Mouse (Mus musculus) limb, embryonic 14.5 days (tissue): ENCODE data around the gene Timm17b. TPM values are rescaled to one million over a fixed set of nuclear protein-coding genes. Genes with fewer than 3 reads are reported as not detected.

Source experiments
- ATAC-seq: fragments of 200-750 bp; cut with Nextera tagmentation; 2 replicates; pipeline ENCODE4 v1.8.0; 2017; ENCODE audit warnings: low read depth, moderate number of reproducible peaks, moderate TSS enrichment; ENCODE audit not compliant: low FRiP score
- DNase-seq: peaks from one replicate; pipeline ENCODE4 v3.0.0-alpha.2; 2015; ENCODE audit warnings: low spot score
- H3K27ac ChIP-seq: fragments of 300-500 bp; sonication (generic); replicated peaks from 2 replicates; pipeline ENCODE4 v1.5.1; 2014; ENCODE audit warnings: low read depth, mild to moderate bottlenecking, low read length, moderate library complexity, mixed read lengths
- H3K27me3 ChIP-seq: fragments of 300-500 bp; sonication (generic); 2 replicates; pipeline ENCODE4 v1.6.1; 2014; ENCODE audit warnings: low read length, mixed read lengths; ENCODE audit not compliant: control insufficient read depth, insufficient read depth
- H3K36me3 ChIP-seq: fragments of 300-500 bp; sonication (generic); 2 replicates; pipeline ENCODE4 v1.6.1; 2014; ENCODE audit warnings: mild to moderate bottlenecking, low read length, moderate library complexity, mixed read lengths; ENCODE audit not compliant: control insufficient read depth, insufficient read depth
- H3K4me1 ChIP-seq: fragments of 300-500 bp; sonication (generic); 2 replicates; pipeline ENCODE4 v1.6.1; 2014; ENCODE audit warnings: antibody characterized with exemption, low read length, mixed read lengths; ENCODE audit not compliant: control insufficient read depth, insufficient read depth
- H3K4me2 ChIP-seq: fragments of 300-500 bp; sonication (generic); replicated peaks from 2 replicates; pipeline ENCODE4 v1.6.1; 2014; ENCODE audit warnings: low read depth, mild to moderate bottlenecking, low read length, moderate library complexity; ENCODE audit not compliant: severe bottlenecking
- H3K4me3 ChIP-seq: fragments of 300-500 bp; sonication (generic); replicated peaks from 2 replicates; pipeline ENCODE4 v1.5.1; 2014; ENCODE audit warnings: low read length
- H3K9ac ChIP-seq: fragments of 300-500 bp; sonication (generic); 2 replicates; pipeline ENCODE4 v1.6.1; 2014; ENCODE audit warnings: mild to moderate bottlenecking, low read depth, low read length, moderate library complexity; ENCODE audit not compliant: severe bottlenecking
- H3K9me3 ChIP-seq: fragments of 300-500 bp; sonication (generic); 2 replicates; pipeline ENCODE4 v1.6.1; 2016; ENCODE audit warnings: low read length; ENCODE audit not compliant: control insufficient read depth
- POLR2A ChIP-seq: fragments of 200-500 bp; IDR thresholded peaks from 2 replicates; pipeline ENCODE4 v1.8.0; 2012; ENCODE audit warnings: inconsistent platforms, mild to moderate bottlenecking, moderate library complexity, borderline replicate concordance; ENCODE audit not compliant: insufficient read depth, insufficient read length; ENCODE audit errors: extremely low read depth
- WGBS: fragments of 180-500 bp; shearing (Covaris S2); extraction: QIAGEN DNeasy Blood & Tissue Kit; methylation state at CpG from one replicate; pipeline ENCODE4 v1.1.7; 2014; 5-methylcytosine and 5-hydroxymethylcytosine counted together
- polyA plus RNA-seq, 2 experiments: library from polyadenylated mRNA; depleted of rRNA in 1 of 2; stranded (reverse) in 1 of 2; unstranded in 1 of 2; fragments of >200 nt; fragmentation: Nextera tagmentation in 1 of 2; extraction: Ambion mirVana in 1 of 2; gene quantifications; 2 replicates each; pipeline versions ENCODE4 v1.2.1 to v1.2.3; 2012 to 2014

Timm17b gene
- polyA plus RNA-seq (2012; rRNA removed), result 50.1 and 57.8 TPM in 2 replicates
- polyA plus RNA-seq (2014; fragmentation: Nextera tagmentation; extraction: Ambion mirVana), result 187 and 196 TPM in 2 replicates

- peak; percentile 97 for ATAC-seq
- 0 out of 2 replicates have a peak, but pooled peaks have one; percentile 17 for TF ChIP-seq POLR2A
- Histone ChIP-seq H3K4me3 (peak within 1 kb of the TSS; percentile 55), H3K4me2 (peak within 1 kb of the TSS; percentile 53), H3K9ac (peak within 1 kb of the TSS; percentile 64), H3K9me3 (no peaks in the 10 kb centered on the region), H3K27ac (peak within 1 kb of the TSS; percentile 76), H3K4me1 (no peaks in the 10 kb centered on the region; the same call in 1 of the 2 replicates), H3K27me3 (no peaks in the 10 kb centered on the region), H3K36me3 (0 out of 2 replicates have a peak, but pooled peaks cover 9% of the 10 kb centered on the region)
- DNase-seq, result peak; percentile 93
- 27% methylated on average over 62 of the region's 62 CpGs for WGBS
Measured at GRCm38 (mm10) chrX:7898880-7899874, at the start of gene Timm17b, which contains the start of gene Pqbp1. Gene Timm17b, plus strand, starts transcription at chrX:7899357. Gene Pqbp1, minus strand, starts transcription at chrX:7899269.

GRCm38 (mm10) chrX:7854578-7854977 lies 44.6 kb upstream of the Timm17b start:
- Histone ChIP-seq H3K9me3 (no peaks in the 10 kb centered on the region), H3K27ac (no peak overlapping the region), H3K4me2 (no peak overlapping the region), H3K27me3 (no peaks in the 10 kb centered on the region), H3K4me3 (no peak overlapping the region), H3K4me1 (no peaks in the 10 kb centered on the region), H3K9ac (no peak overlapping the region), H3K36me3 (no peaks in the 10 kb centered on the region)
- no peak for TF ChIP-seq POLR2A
- WGBS, result 47% methylated on average over 2 of the region's 2 CpGs
- ATAC-seq (no peak), DNase-seq (peak; percentile 10)

GRCm38 (mm10) chrX:7859191-7859753 lies 39.9 kb upstream of the Timm17b start:
- no peak overlapping the region for H3K4me3 ChIP-seq
- TF ChIP-seq POLR2A, result no peak
- H3K9ac ChIP-seq, result no peak overlapping the region
- ATAC-seq (no peak), DNase-seq (no peak)
- H3K9me3 ChIP-seq, result no peaks in the 10 kb centered on the region
- 86% methylated on average over 2 of the region's 3 CpGs for WGBS
- no peaks in the 10 kb centered on the region for H3K4me1 ChIP-seq
- H3K27ac ChIP-seq, result no peak overlapping the region
- no peak overlapping the region for H3K4me2 ChIP-seq
- no peaks in the 10 kb centered on the region for H3K27me3 ChIP-seq
- no peaks in the 10 kb centered on the region for H3K36me3 ChIP-seq

GRCm38 (mm10) chrX:7863181-7863580 lies 36.0 kb upstream of the Timm17b start:
- no peak overlapping the region for H3K4me3 ChIP-seq
- no peak overlapping the region for H3K9ac ChIP-seq
- H3K27ac ChIP-seq, result no peak overlapping the region
- no peaks in the 10 kb centered on the region for H3K27me3 ChIP-seq
- WGBS, result 84% methylated on average over 1 of the region's 1 CpGs
- H3K36me3 ChIP-seq, result no peaks in the 10 kb centered on the region
- H3K4me2 ChIP-seq, result no peak overlapping the region
- no peaks in the 10 kb centered on the region for H3K4me1 ChIP-seq
- no peak for ATAC-seq
- H3K9me3 ChIP-seq, result no peaks in the 10 kb centered on the region
- no peak for DNase-seq
- no peak for TF ChIP-seq POLR2A

- TF ChIP-seq POLR2A, result no peak
- DNase-seq (no peak), ATAC-seq (no peak)
- Histone ChIP-seq H3K27ac (no peak overlapping the region), H3K27me3 (no peaks in the 10 kb centered on the region), H3K9me3 (no peaks in the 10 kb centered on the region), H3K4me2 (no peak overlapping the region), H3K4me1 (no peaks in the 10 kb centered on the region), H3K36me3 (no peaks in the 10 kb centered on the region), H3K4me3 (no peak overlapping the region), H3K9ac (no peak overlapping the region)
- 71% methylated on average over 3 of the region's 3 CpGs for WGBS
Measured at GRCm38 (mm10) chrX:7864551-7864950, 34.6 kb upstream of the Timm17b start.
